Mouse (Mus musculus) heart, adult 2 months (tissue): ENCODE data around the gene Tnfsfm13. TPM values are rescaled to one million over a fixed set of nuclear protein-coding genes. Genes with fewer than 3 reads are reported as not detected.
A peak's percentile ranks its signal among the peaks of the same experiment; 100 is the strongest.

ENCODE experiments used
- DNase-seq, 2 experiments: peaks; one replicate each; pipeline ENCODE4 v3.0.0; 2021
- H3K27ac ChIP-seq: fragments of 200-600 bp; 2 replicates; pipeline ENCODE4 v1.8.1; 2022
- H3K27me3 ChIP-seq: fragments of 200-500 bp; 2 replicates; pipeline ENCODE4 v1.6.1; 2012; ENCODE audit warnings: mild to moderate bottlenecking, low read length, inconsistent platforms, mixed read lengths; ENCODE audit not compliant: control insufficient read depth, insufficient read depth
- H3K36me3 ChIP-seq: fragments of 200-500 bp; 2 replicates; pipeline ENCODE4 v1.6.1; 2012; ENCODE audit warnings: low read length, inconsistent platforms; ENCODE audit not compliant: control insufficient read depth, insufficient read depth
- H3K4me1 ChIP-seq: fragments of 200-500 bp; 2 replicates; pipeline ENCODE4 v1.6.1; 2011; ENCODE audit warnings: low read length; ENCODE audit not compliant: control insufficient read depth, insufficient read depth
- H3K4me3 ChIP-seq: fragments of 200-600 bp; 2 replicates; pipeline ENCODE4 v1.8.1; 2022
- H3K79me2 ChIP-seq: fragments of 200-500 bp; replicated peaks from 2 replicates; pipeline ENCODE4 v1.6.1; 2012; ENCODE audit warnings: mild to moderate bottlenecking, inconsistent platforms, low read length, moderate library complexity, mixed read lengths; ENCODE audit not compliant: control insufficient read depth, insufficient read depth
- H3K9ac ChIP-seq: fragments of 200-500 bp; 2 replicates; pipeline ENCODE4 v1.6.1; 2012; ENCODE audit warnings: low read depth, mild to moderate bottlenecking, control low read depth, inconsistent platforms, low read length, mixed read lengths
- CTCF ChIP-seq: fragments of 200-600 bp; IDR thresholded peaks from 2 replicates; pipeline ENCODE4 v1.8.1; 2022; ENCODE audit warnings: antibody characterized with exemption, mild to moderate bottlenecking, moderate library complexity
- EP300 ChIP-seq: fragments of 200-500 bp; IDR thresholded peaks from 2 replicates; pipeline ENCODE4 v1.6.1; 2011; ENCODE audit warnings: low read depth, low read length, control low read depth; ENCODE audit not compliant: insufficient read depth
- POLR2A ChIP-seq: fragments of 200-500 bp; IDR thresholded peaks from 2 replicates; pipeline ENCODE4 v1.6.1; 2011; ENCODE audit warnings: mild to moderate bottlenecking, low read depth, low read length, control low read depth; ENCODE audit not compliant: insufficient read depth
- WGBS: fragments of 180-500 bp; shearing (Covaris S2); methylation state at CpG from one replicate; pipeline ENCODE4 v1.1.7; 2018; 5-methylcytosine and 5-hydroxymethylcytosine counted together
- intact Hi-C: fragments of 180-260 bp; cut with DNase I; formaldehyde crosslinking; loops from one replicate; pipeline ENCODE4 v1.15.1; 2025
- polyA plus RNA-seq: library from polyadenylated mRNA; depleted of rRNA; stranded (reverse); fragments of >200 nt; gene quantifications from 2 replicates; pipeline ENCODE4 v1.2.3, GENCODE M21; 2012
- total RNA-seq, 2 experiments: library from RNA; stranded (reverse); gene quantifications; 2 replicates each; pipeline ENCODE4 v1.2.3; 2021

Gene Tnfsfm13
- total and polyA plus RNA-seq, 3 experiments = 2.8 to 3.7 (median 3.2) TPM

GRCm38 (mm10) chr11:69684128-69684745 lies 11.7 kb downstream of the Tnfsfm13 start:
- TF ChIP-seq POLR2A (no peak), EP300 (no peak), CTCF (no peak)
- no peaks in the 10 kb centered on the region for H3K27me3 ChIP-seq
- H3K4me1 ChIP-seq = peaks cover 16% of the 10 kb centered on the region
- H3K79me2 ChIP-seq = no peaks in the 10 kb centered on the region
- 88% methylated on average over 12 of the region's 12 CpGs for WGBS
- H3K4me3 ChIP-seq = no peak overlapping the region
- peak in 1 of 2 experiments; percentile 45 for DNase-seq
- peak overlapping the region; percentile 98 for H3K27ac ChIP-seq
- intact Hi-C loops = loop anchor here (5.0 kb wide), 1 partner anchor 102 kb away; the partner anchor contains the start of genes Trp53 and Wrap53
- no peaks in the 10 kb centered on the region for H3K36me3 ChIP-seq
- H3K9ac ChIP-seq = no peak overlapping the region

- intact Hi-C loops = loop anchor here (2.0 to 5.0 kb wide), 3 partner anchors 31 to 193 kb away; partner anchors contain the start of genes Trp53 and Wrap53
- 84% methylated on average over 7 of the region's 7 CpGs for WGBS
- Histone ChIP-seq H3K27ac (peak overlapping the region; percentile 31; the same call in 1 of the 2 replicates), H3K4me3 (no peak overlapping the region), H3K4me1 (peaks cover 16% of the 10 kb centered on the region), H3K9ac (no peak overlapping the region), H3K36me3 (no peaks in the 10 kb centered on the region), H3K27me3 (no peaks in the 10 kb centered on the region), H3K79me2 (no peaks in the 10 kb centered on the region)
- no peak for DNase-seq
- TF ChIP-seq CTCF (no peak), POLR2A (no peak), EP300 (no peak)
These were observed 12.3 kb downstream of the Tnfsfm13 start for GRCm38 (mm10) chr11:69683576-69683975.

- peak overlapping the region; percentile 82 for H3K27ac ChIP-seq
- peak overlapping the region; percentile 98 for H3K4me3 ChIP-seq
- WGBS = 21% methylated on average over 12 of the region's 12 CpGs
- no peaks in the 10 kb centered on the region for H3K36me3 ChIP-seq
- H3K4me1 ChIP-seq = peaks cover 16% of the 10 kb centered on the region
- intact Hi-C loops = loop anchor here (1.0 to 5.0 kb wide), 5 partner anchors 32 to 194 kb away; partner anchors contain the start of genes Polr2a, Trp53 and Wrap53
- H3K27me3 ChIP-seq = no peaks in the 10 kb centered on the region
- no peak overlapping the region for H3K9ac ChIP-seq
- H3K79me2 ChIP-seq = no peaks in the 10 kb centered on the region
- TF ChIP-seq CTCF (peak; percentile 98; the same call in 1 of the 2 replicates), EP300 (peak; percentile 88; the same call in 1 of the 2 replicates), POLR2A (no peak)
- peak; percentile 88 to 91 for DNase-seq
These were observed 12.9 kb downstream of the Tnfsfm13 start for GRCm38 (mm10) chr11:69682840-69683533.

- H3K9ac ChIP-seq = peak overlapping the region; percentile 69
- TF ChIP-seq EP300 (no peak), CTCF (no peak), POLR2A (no peak)
- H3K4me1 ChIP-seq = peaks cover 16% of the 10 kb centered on the region
- no peak for DNase-seq
- no peaks in the 10 kb centered on the region for H3K79me2 ChIP-seq
- 21% methylated on average over 24 of the region's 24 CpGs for WGBS
- peak overlapping the region; percentile 98 for H3K4me3 ChIP-seq
- no peaks in the 10 kb centered on the region for H3K36me3 ChIP-seq
- no peaks in the 10 kb centered on the region for H3K27me3 ChIP-seq
- peak overlapping the region; percentile 82 for H3K27ac ChIP-seq
- intact Hi-C loops = loop anchor here (1.0 to 5.0 kb wide), 5 partner anchors 32 to 194 kb away; partner anchors contain the start of genes Polr2a, Trp53 and Wrap53
These were observed 13.6 kb downstream of the Tnfsfm13 start for GRCm38 (mm10) chr11:69682209-69682839.

- peak within 1 kb of the TSS; percentile 82 for H3K27ac ChIP-seq
- no peaks in the 10 kb centered on the region for H3K27me3 ChIP-seq
- WGBS = under 1% methylated on average over 77 of the region's 80 CpGs
- peaks cover 14% of the 10 kb centered on the region for H3K4me1 ChIP-seq
- no peaks in the 10 kb centered on the region for H3K79me2 ChIP-seq
- H3K4me3 ChIP-seq = peak within 1 kb of the TSS; percentile 98
- intact Hi-C loops = loop anchor here (1.0 to 5.0 kb wide), 6 partner anchors 9 to 195 kb away; partner anchors contain the start of genes Eif4a1, Polr2a, Trp53 and Wrap53
- DNase-seq = peak; percentile 97 to 98
- TF ChIP-seq CTCF = no peak
- TF ChIP-seq POLR2A = peak; percentile 97
- peak; percentile 85; the same call in 1 of the 2 replicates for TF ChIP-seq EP300
- no peaks in the 10 kb centered on the region for H3K36me3 ChIP-seq
- peak within 1 kb of the TSS; percentile 79 for H3K9ac ChIP-seq
These were observed 14.3 kb downstream of the Tnfsfm13 start, which contains the start of gene Senp3 for GRCm38 (mm10) chr11:69681314-69682208. Senp3 (minus strand) TSS chr11:69682084.
